In genomic region chr2:129233803-129234477, GRCm38 (mm10) we compare ENCODE assay signal across 17 mouse cellular contexts. TPM values are rescaled to one million over a fixed set of nuclear protein-coding genes. Genes with fewer than 3 reads are reported as not detected.
DNase-seq lines count a peak whose midpoint lies in the region; ATAC-seq and TF ChIP-seq lines count a peak whose summit lies in the region.
"Had no signal": no experiment of that assay in that cellular context is flagged by ENCODE, and none has a peak within 500 bp of the region (broad histone marks: within the 10 kb centered on the region; RNA-seq: fewer than 3 reads in every experiment).

No protein-coding gene starts in this region.

- peak overlapping the region; percentile 63; the same call in 1 of the 2 replicates for H3K9ac ChIP-seq in heart, embryonic 12.5 days
- H3K9ac ChIP-seq in liver, postnatal 0 days (replicated peaks), result peak overlapping the region; percentile 67
- H3K9ac ChIP-seq: embryonic facial prominence, embryonic 12.5 days had no signal

- DNase-seq in heart, postnatal 36 days, result no peak
- DNase-seq in liver, result peak; percentile 77
- no peak for DNase-seq in liver, postnatal 0 days
- DNase-seq in cerebellum, adult 8-10 months, result no peak
- DNase-seq in adrenal gland, adult 18-20 months (ENCODE audit: low spot score in 2 of 2), result no peak
- no peak for DNase-seq in spleen, adult 18-20 months
- DNase-seq: cerebellum, adult 11 months; cerebellum, postnatal 36 days; gastrocnemius, postnatal 10 days; heart, postnatal 4 days; kidney, adult 9 months; kidney, postnatal 36 days had no signal

- peak overlapping the region; percentile 18; the same call in 1 of the 2 replicates for H3K4me3 ChIP-seq in heart, embryonic 12.5 days
- H3K4me3 ChIP-seq in bone marrow, adult 2 months (replicated peaks; ENCODE audit: control insufficient read depth, low read depth, low read length), result peak overlapping the region; percentile 29
- H3K4me3 ChIP-seq in liver, postnatal 0 days (ENCODE audit: low read depth, low read length), result peak overlapping the region; percentile 5; the same call in 1 of the 2 replicates
- H3K4me3 ChIP-seq: embryonic facial prominence, embryonic 12.5 days had no signal

- peak; percentile 47; the same call in 1 of the 2 replicates for TF ChIP-seq EP300 in liver, postnatal 0 days (IDR thresholded peaks at IDR 0.05; ENCODE audit: low read depth)

- H3K27ac ChIP-seq in heart, embryonic 12.5 days (ENCODE audit: poor library complexity, severe bottlenecking), result peak overlapping the region; percentile 24
- H3K27ac ChIP-seq in bone marrow, adult 2 months (ENCODE audit: control insufficient read depth, insufficient read depth, low read depth, low read length, poor library complexity), result peak overlapping the region; percentile 73
- H3K27ac ChIP-seq in liver, postnatal 0 days (ENCODE audit: low read depth), result peak overlapping the region; percentile 85
- H3K27ac ChIP-seq: embryonic facial prominence, embryonic 12.5 days had no signal

- WGBS in heart, embryonic 12.5 days, result 13% methylated on average over 9 of the region's 9 CpGs
- WGBS in bone marrow, adult 2 months, result 68% methylated on average over 9 of the region's 9 CpGs
- 39% methylated on average over 9 of the region's 9 CpGs for WGBS in liver, postnatal 0 days (ENCODE audit: insufficient replicate concordance)

- H3K4me2 ChIP-seq in heart, embryonic 12.5 days, result peak overlapping the region; percentile 42
- peak overlapping the region; percentile 53; the same call in 1 of the 2 replicates for H3K4me2 ChIP-seq in liver, postnatal 0 days (ENCODE audit: low read depth, low read length)
- H3K4me2 ChIP-seq: embryonic facial prominence, embryonic 12.5 days; midbrain, embryonic 11.5 days had no signal

- H3K27me3 ChIP-seq in heart, embryonic 12.5 days (replicated peaks), result no peaks in the 10 kb centered on the region
- no peaks in the 10 kb centered on the region for H3K27me3 ChIP-seq in liver, postnatal 0 days (ENCODE audit: insufficient read depth, low read length)
- H3K27me3 ChIP-seq: embryonic facial prominence, embryonic 12.5 days; Patski had no signal

- H3K36me3 ChIP-seq in heart, embryonic 12.5 days, result no peaks in the 10 kb centered on the region
- H3K36me3 ChIP-seq in liver, postnatal 0 days (replicated peaks; ENCODE audit: insufficient read depth, low read length), result no peaks in the 10 kb centered on the region
- H3K36me3 ChIP-seq: embryonic facial prominence, embryonic 12.5 days had no signal

- TF ChIP-seq CTCF in bone marrow, adult 2 months (IDR thresholded peaks at IDR 0.05; ENCODE audit: control insufficient read depth, insufficient read depth, low read length), result no peak
- no peak for TF ChIP-seq CTCF in liver, postnatal 0 days (IDR thresholded peaks at IDR 0.05; ENCODE audit: low read depth)

- H3K4me1 ChIP-seq in heart, embryonic 12.5 days (replicated peaks), result peaks cover 8% of the 10 kb centered on the region; the same call in 1 of the 2 replicates
- H3K4me1 ChIP-seq in bone marrow, adult 2 months (ENCODE audit: control insufficient read depth, insufficient read depth, low read length), result peaks cover 1% of the 10 kb centered on the region; the same call in 1 of the 2 replicates
- peaks cover 31% of the 10 kb centered on the region for H3K4me1 ChIP-seq in liver, postnatal 0 days (ENCODE audit: insufficient read depth)
- H3K4me1 ChIP-seq: embryonic facial prominence, embryonic 12.5 days had no signal

- no peak for TF ChIP-seq POLR2A in bone marrow, adult 2 months (IDR thresholded peaks at IDR 0.05; ENCODE audit: borderline replicate concordance, control insufficient read depth, low read depth, low read length)

- intact Hi-C loops in heart, postnatal 36 days (cut with DNase I), result no loop called here

- no peaks in the 10 kb centered on the region for H3K9me3 ChIP-seq in heart, embryonic 12.5 days (replicated peaks)
- H3K9me3 ChIP-seq in liver, postnatal 0 days (ENCODE audit: low read length), result no peaks in the 10 kb centered on the region
- H3K9me3 ChIP-seq: embryonic facial prominence, embryonic 12.5 days had no signal

- peak; percentile 69 for ATAC-seq in heart, embryonic 12.5 days (ENCODE audit: insufficient number of reproducible peaks, low FRiP score)
- peak; percentile 26 for ATAC-seq in liver, postnatal 0 days
- ATAC-seq: Patski had no signal

RNA-seq across cellular contexts. Expression of gene Slc20a1, which starts 35.4 kb away (rescaled TPM):
- 45.8 and 47.5 TPM in 2 replicates for polyA plus RNA-seq in heart, embryonic 12.5 days (2016; fragmentation: Nextera tagmentation; extraction: Ambion mirVana)
- total RNA-seq in heart, postnatal 36 days (2021), result 10 to 100 TPM in 1 of 2 experiments, 1 to 10 TPM in 1; 9.3 to 13.6 TPM
- 84.8 and 139 TPM in 2 replicates for polyA plus RNA-seq in bone marrow, adult 2 months (2011; ENCODE audit: insufficient read depth, insufficient read length, low replicate concordance, missing spikeins)
- 20.2 and 24.9 TPM in 2 replicates for polyA plus RNA-seq in liver, postnatal 0 days (2015; fragmentation: Nextera tagmentation; extraction: Ambion mirVana)
- 10 to 100 TPM; 14.1 to 19.4 TPM for total RNA-seq in adrenal gland, adult 18-20 months (2021)

Comparison
In these comparisons a context has a peak if more than half of its experiments do, and no peak if none do; other contexts are left out.
1. H3K27ac ChIP-seq: peak in every context shown above with its lines; median percentile 85 in liver, postnatal 0 days; 73 in bone marrow, adult 2 months; 24 in heart, embryonic 12.5 days.